Mouse (Mus musculus) mature B cell (primary cell): ENCODE data around the gene Serpinb6d.

Experiments
- in situ Hi-C: fragments of 300-500 bp; cut with MboI; formaldehyde crosslinking; loops from 2 replicates; pipeline ENCODE4 v1.14.3; 2019

Serpinb6d gene

DNA sequence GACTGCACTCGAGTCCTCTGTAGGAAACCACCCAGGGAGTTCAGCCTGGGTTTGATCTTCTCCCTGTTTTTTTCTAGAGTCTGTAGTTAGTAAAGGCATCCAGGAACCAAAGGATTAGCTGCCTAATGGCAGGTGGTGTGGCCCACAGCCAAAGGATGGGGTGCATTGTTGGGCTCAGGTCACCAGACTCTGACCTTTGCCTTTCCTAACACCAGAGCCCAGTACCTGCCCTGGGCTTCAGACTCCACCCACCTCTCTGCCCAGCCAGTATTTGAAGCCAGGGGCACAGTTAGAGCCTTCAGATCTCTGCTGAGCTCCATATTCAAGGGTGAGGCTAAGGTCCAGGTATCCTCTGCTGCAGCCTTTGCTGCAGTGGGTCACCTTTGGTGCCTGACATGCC is at the start of gene Serpinb6d:
Gene Serpinb6d (plus strand): TSS at position 301 of the 400 bp plus-strand sequence.
- in situ Hi-C loops = no loop called here

DNA sequence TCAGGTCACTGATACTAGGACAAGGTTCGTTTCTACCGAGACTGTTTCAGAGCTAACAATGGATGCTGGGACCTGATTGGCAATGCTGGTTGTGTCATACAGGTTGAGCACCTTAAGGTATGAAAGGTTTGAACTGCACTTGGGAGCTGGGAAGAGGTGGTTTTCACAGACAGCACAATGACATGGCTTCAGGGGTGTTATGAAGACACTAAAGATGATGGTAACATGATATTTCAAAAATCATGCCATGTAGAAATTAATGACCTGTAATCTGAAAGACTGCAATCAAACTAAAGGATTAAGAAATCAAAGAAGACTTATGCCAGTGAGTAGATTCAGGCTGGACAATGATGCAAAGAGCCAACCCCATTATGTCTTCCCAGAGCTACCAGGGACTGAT is 38.3 kb upstream of the Serpinb6d start:
- in situ Hi-C loops = no loop called here

DNA sequence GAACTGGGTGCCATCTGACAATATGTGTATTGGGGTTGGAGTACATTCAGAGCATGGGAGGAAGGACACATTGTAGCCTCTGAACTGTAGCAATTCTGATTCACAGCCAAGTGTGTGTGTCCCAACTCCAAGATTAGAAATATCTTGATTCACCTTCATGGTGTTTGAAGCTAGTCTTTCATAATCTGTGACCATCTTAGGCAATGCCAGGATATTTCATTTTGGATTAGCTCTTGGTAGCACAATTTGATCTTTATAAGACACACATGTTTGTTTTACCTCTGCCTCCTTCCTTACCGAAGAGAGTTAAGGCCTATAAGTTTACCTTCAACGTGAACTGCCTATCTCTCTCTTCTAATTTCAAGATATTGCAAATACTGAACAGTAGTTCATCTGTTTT is 18.7 kb upstream of the Serpinb6d start:
- in situ Hi-C loops = no loop called here

- in situ Hi-C loops = no loop called here
These were observed 1.3 kb downstream of the Serpinb6d start for GRCm38 (mm10) chr13:33662550-33662949.

- in situ Hi-C loops = no loop called here
These were observed 59.1 kb downstream of the Serpinb6d start for GRCm38 (mm10) chr13:33720296-33720695.
